Mouse (Mus musculus) myocyte (in vitro differentiated cells): Measurements from ENCODE around the gene Itsn1.

Source experiments
- E2F4 ChIP-seq: IDR thresholded peaks from one replicate; pipeline ENCODE4 v1.6.1; 2011; ENCODE audit warnings: mild to moderate bottlenecking, control low read depth, moderate library complexity; ENCODE audit not compliant: insufficient read depth
- POLR2A ChIP-seq: IDR thresholded peaks from one replicate; pipeline ENCODE4 v1.6.1; 2011; ENCODE audit warnings: low read depth, mild to moderate bottlenecking, control low read depth, moderate library complexity; ENCODE audit not compliant: insufficient read length

- no peak for TF ChIP-seq POLR2A
- TF ChIP-seq E2F4: no peak
These were observed 100.0 kb downstream of the Itsn1 start for GRCm38 (mm10) chr16:91829121-91829520.
